Mouse (Mus musculus): Measurements from ENCODE around the gene Gm6882. TPM values are rescaled to one million over a fixed set of nuclear protein-coding genes. Genes with fewer than 3 reads are reported as not detected.
"Not testable (repeated sequence)": the region's sequence is repeated elsewhere in the genome, so short reads cannot be mapped to it uniquely, and the experiment has no call there.

Gm6882 gene
- total RNA-seq (2021) = not detected
- long read RNA-seq, experiment 1 = 0 reads
- long read RNA-seq, experiment 2 = 0 reads

DNA sequence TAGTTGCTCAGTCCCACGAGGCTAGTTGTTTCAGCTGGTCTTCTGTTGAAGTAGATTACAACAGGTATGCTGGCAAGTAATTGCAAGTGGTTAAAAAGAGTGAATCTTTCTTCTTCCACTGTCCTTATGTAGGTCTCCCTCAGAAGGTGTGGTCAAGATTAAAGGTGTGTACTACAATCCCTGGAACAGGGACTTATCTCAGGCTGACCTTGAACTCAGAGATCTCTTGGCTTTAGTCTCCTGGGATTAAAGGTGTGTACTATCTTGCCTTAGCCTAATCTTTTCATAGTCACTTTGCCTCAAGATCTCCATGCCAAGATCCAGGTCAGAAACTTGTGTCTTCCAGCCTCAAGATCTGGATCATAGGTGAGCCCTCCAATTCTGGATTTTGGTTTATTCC is at the start of gene Gm6882:
TSS of gene Gm6882 (minus strand) at position 101 of the 400 bp plus-strand sequence.
- DNase-seq (ENCODE audit: low spot score in 2 of 2); H3K27ac ChIP-seq; H3K4me3 ChIP-seq: not testable (repeated sequence)

Other genes starting within 250 kb of the Gm6882 start
- not detected for gene Gm5157, start 242.3 kb downstream of the Gm6882 start, total RNA-seq (2021)
- not detected for gene Vmn1r124, start 172.1 kb downstream of the Gm6882 start, total RNA-seq (2021)
- not detected for gene Vmn1r125, start 160.6 kb downstream of the Gm6882 start, total RNA-seq (2021)
- not detected for gene Vmn1r126, start 131.3 kb downstream of the Gm6882 start, total RNA-seq (2021)
- gene Vmn1r127, start 112.9 kb downstream of the Gm6882 start, total RNA-seq (2021) = not detected
- gene Vmn1r128, start 83.4 kb downstream of the Gm6882 start, total RNA-seq (2021) = not detected
- not detected for gene Vmn1r129, start 71.5 kb downstream of the Gm6882 start, total RNA-seq (2021)
- gene Vmn1r130, start 79.0 kb upstream of the Gm6882 start, total RNA-seq (2021) = not detected
- not detected for gene Vmn1r131, start 113.3 kb upstream of the Gm6882 start, total RNA-seq (2021)
- gene Vmn1r132, start 181.3 kb upstream of the Gm6882 start, total RNA-seq (2021) = not detected